Mouse (Mus musculus) embryonic facial prominence, embryonic 12.5 days (tissue): ENCODE measurements around the gene Il34. TPM values are rescaled to one million over a fixed set of nuclear protein-coding genes. Genes with fewer than 3 reads are reported as not detected.

Source experiments
- ATAC-seq: fragments of 200-750 bp; cut with Nextera tagmentation; 2 replicates; pipeline ENCODE4 v1.8.0; 2017; ENCODE audit not compliant: insufficient number of reproducible peaks, insufficient read depth, low FRiP score, low TSS enrichment
- H3K27ac ChIP-seq: fragments of 300-500 bp; sonication (generic); 2 replicates; pipeline ENCODE4 v1.5.1; 2016; ENCODE audit warnings: mild to moderate bottlenecking
- H3K27me3 ChIP-seq: fragments of 300-500 bp; sonication (generic); 2 replicates; pipeline ENCODE4 v1.6.1; 2016; ENCODE audit warnings: mild to moderate bottlenecking, moderate library complexity
- H3K36me3 ChIP-seq: fragments of 300-500 bp; sonication (generic); 2 replicates; pipeline ENCODE4 v1.6.1; 2016; ENCODE audit warnings: mild to moderate bottlenecking
- H3K4me1 ChIP-seq: fragments of 300-500 bp; sonication (generic); 2 replicates; pipeline ENCODE4 v1.6.1; 2016
- H3K4me2 ChIP-seq: fragments of 300-500 bp; sonication (generic); replicated peaks from 2 replicates; pipeline ENCODE4 v1.6.1; 2016; ENCODE audit warnings: mild to moderate bottlenecking, moderate library complexity
- H3K4me3 ChIP-seq: fragments of 300-500 bp; sonication (generic); 2 replicates; pipeline ENCODE4 v1.5.1; 2016; ENCODE audit warnings: mild to moderate bottlenecking
- H3K9ac ChIP-seq: fragments of 300-500 bp; sonication (generic); 2 replicates; pipeline ENCODE4 v1.6.1; 2016; ENCODE audit warnings: mild to moderate bottlenecking, moderate library complexity
- H3K9me3 ChIP-seq: fragments of 300-500 bp; sonication (generic); 2 replicates; pipeline ENCODE4 v1.6.1; 2016; ENCODE audit warnings: mild to moderate bottlenecking, moderate library complexity
- WGBS: fragments of 180-500 bp; shearing (Covaris S2); methylation state at CpG from one replicate; pipeline ENCODE4 v1.1.7; 2016; 5-methylcytosine and 5-hydroxymethylcytosine counted together
- polyA plus RNA-seq: library from polyadenylated mRNA; unstranded; fragments of >200 nt; fragmentation: Nextera tagmentation; extraction: Ambion mirVana; gene quantifications from 2 replicates; pipeline ENCODE4 v1.2.1, GENCODE M21; 2016

The Il34 gene
- polyA plus RNA-seq, 1 experiment from 2014 or later = 0.46 TPM

- Histone ChIP-seq H3K4me1 (peaks cover 64% of the 10 kb centered on the region), H3K4me2 (peak overlapping the region; percentile 8; the same call in 1 of the 2 replicates), H3K9ac (no peak overlapping the region), H3K4me3 (no peak overlapping the region), H3K27ac (peak overlapping the region; percentile 74; the same call in 1 of the 2 replicates), H3K9me3 (no peaks in the 10 kb centered on the region), H3K27me3 (no peaks in the 10 kb centered on the region), H3K36me3 (peaks cover 36% of the 10 kb centered on the region)
- no peak for ATAC-seq
- WGBS = 74% methylated on average over 3 of the region's 3 CpGs
These were observed 81.2 kb downstream of the Il34 start for GRCm38 (mm10) chr8:110724493-110724892.

- H3K27me3 ChIP-seq = no peaks in the 10 kb centered on the region
- H3K9me3 ChIP-seq = no peaks in the 10 kb centered on the region
- H3K4me1 ChIP-seq = peaks cover 78% of the 10 kb centered on the region
- peak overlapping the region; percentile 93 for H3K9ac ChIP-seq
- WGBS = 47% methylated on average over 11 of the region's 11 CpGs
- peak overlapping the region; percentile 90; the same call in 1 of the 2 replicates for H3K27ac ChIP-seq
- H3K4me3 ChIP-seq = peak overlapping the region; percentile 88
- peak overlapping the region; percentile 87 for H3K4me2 ChIP-seq
- H3K36me3 ChIP-seq = peaks cover 16% of the 10 kb centered on the region
- ATAC-seq = no peak
These were observed 83.2 kb downstream of the Il34 start for GRCm38 (mm10) chr8:110722414-110723011.

- peak overlapping the region; percentile 93 for H3K9ac ChIP-seq
- H3K36me3 ChIP-seq = peaks cover 9% of the 10 kb centered on the region; the same call in 1 of the 2 replicates
- H3K4me1 ChIP-seq = peaks cover 82% of the 10 kb centered on the region
- no peaks in the 10 kb centered on the region for H3K27me3 ChIP-seq
- no peaks in the 10 kb centered on the region for H3K9me3 ChIP-seq
- H3K4me3 ChIP-seq = peak overlapping the region; percentile 88
- peak; percentile 58 for ATAC-seq
- H3K27ac ChIP-seq = peak overlapping the region; percentile 90
- peak overlapping the region; percentile 87 for H3K4me2 ChIP-seq
- under 1% methylated on average over 49 of the region's 59 CpGs for WGBS
These were observed 83.9 kb downstream of the Il34 start for GRCm38 (mm10) chr8:110721606-110722413.

- no peaks in the 10 kb centered on the region for H3K9me3 ChIP-seq
- peak within 1 kb of the TSS; percentile 88 for H3K4me3 ChIP-seq
- H3K36me3 ChIP-seq = 0 out of 2 replicates have a peak, but pooled peaks cover 4% of the 10 kb centered on the region
- H3K4me2 ChIP-seq = peak within 1 kb of the TSS; percentile 87
- peak within 1 kb of the TSS; percentile 90 for H3K27ac ChIP-seq
- peak; percentile 86 for ATAC-seq
- H3K4me1 ChIP-seq = peaks cover 78% of the 10 kb centered on the region
- 4% methylated on average over 53 of the region's 75 CpGs for WGBS
- no peaks in the 10 kb centered on the region for H3K27me3 ChIP-seq
- peak within 1 kb of the TSS; percentile 93 for H3K9ac ChIP-seq
These were observed 84.8 kb downstream of the Il34 start, which contains the start of gene Mtss1l for GRCm38 (mm10) chr8:110720685-110721598. Gene Mtss1l, plus strand, starts transcription at chr8:110721476.

GRCm38 (mm10) chr8:110719898-110720653 is 85.6 kb downstream of the Il34 start:
- Histone ChIP-seq H3K9me3 (no peaks in the 10 kb centered on the region), H3K4me3 (no peak overlapping the region), H3K27me3 (no peaks in the 10 kb centered on the region), H3K4me1 (peaks cover 69% of the 10 kb centered on the region), H3K27ac (peak overlapping the region; percentile 90), H3K4me2 (peak overlapping the region; percentile 87; the same call in 1 of the 2 replicates), H3K36me3 (0 out of 2 replicates have a peak, but pooled peaks cover 4% of the 10 kb centered on the region), H3K9ac (no peak overlapping the region)
- no peak for ATAC-seq
- 48% methylated on average over 6 of the region's 6 CpGs for WGBS

- Histone ChIP-seq H3K4me1 (peaks cover 59% of the 10 kb centered on the region), H3K9ac (peak overlapping the region; percentile 5; the same call in 1 of the 2 replicates), H3K4me3 (no peak overlapping the region), H3K27ac (peak overlapping the region; percentile 50; the same call in 1 of the 2 replicates), H3K9me3 (no peaks in the 10 kb centered on the region), H3K27me3 (no peaks in the 10 kb centered on the region), H3K36me3 (0 out of 2 replicates have a peak, but pooled peaks cover 3% of the 10 kb centered on the region), H3K4me2 (no peak overlapping the region)
- no peak for ATAC-seq
- 38% methylated on average over 12 of the region's 12 CpGs for WGBS
These were observed 86.6 kb downstream of the Il34 start for GRCm38 (mm10) chr8:110718969-110719670.

- H3K27ac ChIP-seq = no peak overlapping the region
- peaks cover 10% of the 10 kb centered on the region; the same call in 1 of the 2 replicates for H3K36me3 ChIP-seq
- no peak overlapping the region for H3K4me2 ChIP-seq
- no peak overlapping the region for H3K4me3 ChIP-seq
- WGBS = 91% methylated on average over 8 of the region's 8 CpGs
- no peaks in the 10 kb centered on the region for H3K27me3 ChIP-seq
- no peaks in the 10 kb centered on the region for H3K9me3 ChIP-seq
- ATAC-seq = no peak
- no peak overlapping the region; the same call in 1 of the 2 replicates for H3K9ac ChIP-seq
- peaks cover 52% of the 10 kb centered on the region for H3K4me1 ChIP-seq
These were observed 87.3 kb downstream of the Il34 start for GRCm38 (mm10) chr8:110718209-110718968.

- H3K9ac ChIP-seq = no peak overlapping the region
- no peak overlapping the region for H3K4me3 ChIP-seq
- 0 out of 2 replicates have a peak overlapping the region, but pooled peaks have one; percentile 18 for H3K27ac ChIP-seq
- 43% methylated on average over 7 of the region's 7 CpGs for WGBS
- no peaks in the 10 kb centered on the region for H3K9me3 ChIP-seq
- peaks cover 39% of the 10 kb centered on the region for H3K4me1 ChIP-seq
- H3K27me3 ChIP-seq = no peaks in the 10 kb centered on the region
- ATAC-seq = no peak
- peaks cover 15% of the 10 kb centered on the region for H3K36me3 ChIP-seq
- H3K4me2 ChIP-seq = no peak overlapping the region
These were observed 88.6 kb downstream of the Il34 start for GRCm38 (mm10) chr8:110717131-110717530.

- no peak for ATAC-seq
- 71% methylated on average over 4 of the region's 4 CpGs for WGBS
- Histone ChIP-seq H3K27me3 (no peaks in the 10 kb centered on the region), H3K27ac (peak overlapping the region; percentile 18), H3K4me2 (no peak overlapping the region), H3K4me1 (peaks cover 38% of the 10 kb centered on the region), H3K9ac (no peak overlapping the region), H3K4me3 (no peak overlapping the region), H3K36me3 (peaks cover 22% of the 10 kb centered on the region), H3K9me3 (no peaks in the 10 kb centered on the region)
These were observed 89.6 kb downstream of the Il34 start for GRCm38 (mm10) chr8:110716075-110716474.
